Mouse (Mus musculus): Measurements from ENCODE around the gene Bola3. TPM values are rescaled to one million over a fixed set of nuclear protein-coding genes. Genes with fewer than 3 reads are reported as not detected.

Bola3 gene
- total and polyA plus RNA-seq, 2 experiments = 26.4 to 246 TPM

DNA sequence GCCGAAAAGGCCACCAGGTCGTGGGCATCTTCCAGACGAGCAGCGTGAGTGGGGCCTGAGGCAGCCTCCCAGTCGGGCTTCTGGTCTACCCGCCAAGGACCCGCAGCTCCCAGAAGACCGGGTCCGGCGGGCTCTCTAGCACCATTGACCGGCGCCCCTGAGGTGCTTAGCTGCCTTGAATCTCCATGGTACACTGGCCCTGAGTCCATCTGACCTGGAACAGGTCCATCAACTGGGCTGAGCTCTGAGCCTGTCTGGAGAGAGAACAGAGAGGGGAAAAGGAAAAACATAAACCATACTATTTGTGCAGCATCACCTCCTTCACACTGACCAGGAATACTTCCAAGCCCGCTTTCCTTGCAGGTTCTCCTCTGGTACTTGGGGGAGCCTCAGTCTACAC is 55.6 kb downstream of the Bola3 start:
- no peak overlapping the region for H3K9ac ChIP-seq (ENCODE audit: low read depth, low read length)
- WGBS = 98% methylated on average over 13 of the region's 13 CpGs
- peaks cover 6% of the 10 kb centered on the region; the same call in 1 of the 2 replicates for H3K79me2 ChIP-seq (ENCODE audit: control insufficient read depth, insufficient read depth, low read length)
- DNase-seq (ENCODE audit: extremely low read depth, low read depth, low spot score) = no peak
- H3K27me3 ChIP-seq (ENCODE audit: control insufficient read depth, insufficient read depth, low read length) = no peaks in the 10 kb centered on the region
- H3K4me3 ChIP-seq (ENCODE audit: insufficient read depth, low read depth, low read length) = no peak overlapping the region
- no peak overlapping the region for H3K27ac ChIP-seq (replicated peaks; ENCODE audit: insufficient read depth, low read depth, low read length)
- no peaks in the 10 kb centered on the region for H3K4me1 ChIP-seq (ENCODE audit: control insufficient read depth, insufficient read depth, low read length)
- TF ChIP-seq CTCF (IDR thresholded peaks at IDR 0.05; ENCODE audit: low read depth, low read length) (no peak), POLR2A (IDR thresholded peaks at IDR 0.05; ENCODE audit: extremely low read depth, insufficient read depth, low read length) (no peak)
- peaks cover 3% of the 10 kb centered on the region for H3K36me3 ChIP-seq (ENCODE audit: control insufficient read depth, insufficient read depth, low read length)

DNA sequence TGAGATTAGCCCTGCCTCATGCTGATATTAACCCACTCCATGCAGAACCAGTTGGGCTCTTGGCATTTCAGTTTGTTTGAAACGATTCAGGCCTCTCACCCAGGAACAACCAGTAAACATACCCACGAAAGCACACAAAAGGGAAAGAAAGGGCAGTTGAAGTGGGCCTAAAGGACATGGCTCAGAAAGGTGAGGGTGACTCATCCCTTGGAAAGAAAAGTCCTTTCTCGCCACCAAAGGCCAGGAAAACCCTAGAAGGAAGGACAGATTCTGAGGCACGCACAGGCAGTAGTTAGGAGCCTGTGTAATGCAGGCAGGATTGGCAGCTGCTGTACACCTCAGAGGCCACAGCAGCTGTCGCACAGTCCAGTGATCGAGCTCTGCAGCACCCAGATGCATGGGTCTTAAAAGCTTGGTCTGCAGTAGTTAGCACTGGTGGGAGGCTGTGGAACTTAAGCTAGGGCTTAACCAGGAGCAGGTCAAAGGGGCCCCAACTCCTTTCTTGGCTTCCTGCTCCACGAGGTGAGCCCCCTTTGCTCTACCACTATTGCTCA is 56.6 kb downstream of the Bola3 start:
- 84% methylated on average over 7 of the region's 7 CpGs for WGBS
- no peaks in the 10 kb centered on the region for H3K27me3 ChIP-seq (ENCODE audit: control insufficient read depth, insufficient read depth, low read length)
- H3K9ac ChIP-seq (ENCODE audit: low read depth, low read length) = no peak overlapping the region
- H3K36me3 ChIP-seq (ENCODE audit: control insufficient read depth, insufficient read depth, low read length) = peaks cover 3% of the 10 kb centered on the region
- no peak for DNase-seq (ENCODE audit: extremely low read depth, low read depth, low spot score)
- H3K27ac ChIP-seq (replicated peaks; ENCODE audit: insufficient read depth, low read depth, low read length) = no peak overlapping the region
- TF ChIP-seq CTCF (IDR thresholded peaks at IDR 0.05; ENCODE audit: low read depth, low read length) = no peak
- TF ChIP-seq POLR2A (IDR thresholded peaks at IDR 0.05; ENCODE audit: extremely low read depth, insufficient read depth, low read length) = no peak
- H3K4me1 ChIP-seq (ENCODE audit: control insufficient read depth, insufficient read depth, low read length) = peaks cover 4% of the 10 kb centered on the region; the same call in 1 of the 2 replicates
- peaks cover 10% of the 10 kb centered on the region; the same call in 1 of the 2 replicates for H3K79me2 ChIP-seq (ENCODE audit: control insufficient read depth, insufficient read depth, low read length)
- H3K4me3 ChIP-seq (ENCODE audit: insufficient read depth, low read depth, low read length) = no peak overlapping the region

DNA sequence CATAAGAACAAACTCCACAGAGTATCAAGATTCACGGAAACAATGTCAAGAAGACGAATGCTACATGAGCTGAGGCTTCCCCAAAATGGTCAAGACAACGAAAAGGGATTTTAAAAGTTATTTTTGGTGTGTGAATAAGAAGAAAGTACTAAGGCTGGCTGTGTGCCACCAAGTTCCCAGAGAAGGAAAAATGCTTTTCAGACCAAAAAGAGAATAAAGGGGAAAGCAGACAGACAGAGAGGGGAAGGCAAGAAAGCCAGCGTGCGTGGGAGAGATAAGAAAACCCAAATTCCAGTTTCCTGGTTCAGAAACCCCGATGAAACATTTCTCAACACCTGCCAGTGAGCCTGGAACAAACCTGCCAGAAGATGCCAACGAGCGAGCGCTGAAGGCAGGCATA is 59.6 kb downstream of the Bola3 start:
- H3K9ac ChIP-seq (ENCODE audit: low read depth, low read length) = no peak overlapping the region
- 73% methylated on average over 9 of the region's 9 CpGs for WGBS
- H3K27ac ChIP-seq (replicated peaks; ENCODE audit: insufficient read depth, low read depth, low read length) = no peak overlapping the region
- peaks cover 22% of the 10 kb centered on the region; the same call in 1 of the 2 replicates for H3K79me2 ChIP-seq (ENCODE audit: control insufficient read depth, insufficient read depth, low read length)
- no peak for DNase-seq (ENCODE audit: extremely low read depth, low read depth, low spot score)
- H3K36me3 ChIP-seq (ENCODE audit: control insufficient read depth, insufficient read depth, low read length) = no peaks in the 10 kb centered on the region; the same call in 1 of the 2 replicates
- H3K4me1 ChIP-seq (ENCODE audit: control insufficient read depth, insufficient read depth, low read length) = peaks cover 13% of the 10 kb centered on the region; the same call in 1 of the 2 replicates
- no peaks in the 10 kb centered on the region for H3K27me3 ChIP-seq (ENCODE audit: control insufficient read depth, insufficient read depth, low read length)
- TF ChIP-seq POLR2A (IDR thresholded peaks at IDR 0.05; ENCODE audit: extremely low read depth, insufficient read depth, low read length) = no peak
- TF ChIP-seq CTCF (IDR thresholded peaks at IDR 0.05; ENCODE audit: low read depth, low read length) = no peak
- H3K4me3 ChIP-seq (ENCODE audit: insufficient read depth, low read depth, low read length) = no peak overlapping the region

Other genes with a start within 250 kb of the Bola3 start
- gene Ccdc142, start 247.5 kb upstream of the Bola3 start, total RNA-seq (2014; rRNA removed) = 3.0 and 3.4 TPM in 2 replicates
- gene Ccdc142, start 247.5 kb upstream of the Bola3 start, polyA plus RNA-seq (2012; rRNA removed) = 4.2 and 5.4 TPM in 2 replicates
- gene Gm42688, start 247.5 kb upstream of the Bola3 start, total RNA-seq (2014; rRNA removed) = 1.4 and 1.8 TPM in 2 replicates
- 2.0 and 2.5 TPM in 2 replicates for gene Gm42688, start 247.5 kb upstream of the Bola3 start, polyA plus RNA-seq (2012; rRNA removed)
- 66.0 and 78.2 TPM in 2 replicates for gene Mrpl53, start 240.1 kb upstream of the Bola3 start, total RNA-seq (2014; rRNA removed)
- gene Mrpl53, start 240.1 kb upstream of the Bola3 start, polyA plus RNA-seq (2012; rRNA removed) = 73.8 and 80.0 TPM in 2 replicates
- gene Mogs, start 233.7 kb upstream of the Bola3 start, total RNA-seq (2014; rRNA removed) = 28.2 and 38.7 TPM in 2 replicates
- gene Mogs, start 233.7 kb upstream of the Bola3 start, polyA plus RNA-seq (2012; rRNA removed) = 51.3 and 66.1 TPM in 2 replicates
- gene Wbp1, start 227.6 kb upstream of the Bola3 start, total RNA-seq (2014; rRNA removed) = 39.5 and 48.3 TPM in 2 replicates
- gene Wbp1, start 227.6 kb upstream of the Bola3 start, polyA plus RNA-seq (2012; rRNA removed) = 85.1 and 112 TPM in 2 replicates
- gene Ino80b, start 223.7 kb upstream of the Bola3 start, total RNA-seq (2014; rRNA removed) = 9.5 and 10.3 TPM in 2 replicates
- 23.8 and 26.5 TPM in 2 replicates for gene Ino80b, start 223.7 kb upstream of the Bola3 start, polyA plus RNA-seq (2012; rRNA removed)
- 4.7 and 6.9 TPM in 2 replicates for gene Rtkn, start 213.7 kb upstream of the Bola3 start, total RNA-seq (2014; rRNA removed)
- gene Rtkn, start 213.7 kb upstream of the Bola3 start, polyA plus RNA-seq (2012; rRNA removed) = 12.2 and 17.4 TPM in 2 replicates
- gene Wdr54, start 192.8 kb upstream of the Bola3 start, total RNA-seq (2014; rRNA removed) = 0.13 and 0.28 TPM in 2 replicates
- 1.7 and 2.4 TPM in 2 replicates for gene Wdr54, start 192.8 kb upstream of the Bola3 start, polyA plus RNA-seq (2012; rRNA removed)
- 0.09 and 0.13 TPM in 2 replicates for gene 1700003E16Rik, start 192.7 kb upstream of the Bola3 start, total RNA-seq (2014; rRNA removed)
- 0.22 and 0.29 TPM in 2 replicates for gene 1700003E16Rik, start 192.7 kb upstream of the Bola3 start, polyA plus RNA-seq (2012; rRNA removed)
- gene Dctn1, start 183.2 kb upstream of the Bola3 start, total RNA-seq (2014; rRNA removed) = 13.5 and 17.1 TPM in 2 replicates
- gene Dctn1, start 183.2 kb upstream of the Bola3 start, polyA plus RNA-seq (2012; rRNA removed) = 27.4 and 36.0 TPM in 2 replicates
- under 0.01 and 0.07 TPM in 2 replicates for gene Slc4a5, start 129.3 kb upstream of the Bola3 start, total RNA-seq (2014; rRNA removed)
- gene Slc4a5, start 129.3 kb upstream of the Bola3 start, polyA plus RNA-seq (2012; rRNA removed) = 0.28 TPM in 1 of 2 replicates, not detected in the other
- 0.83 and 1.6 TPM in 2 replicates for gene Mthfd2, start 23.2 kb upstream of the Bola3 start, total RNA-seq (2014; rRNA removed)
- gene Mthfd2, start 23.2 kb upstream of the Bola3 start, polyA plus RNA-seq (2012; rRNA removed) = 0.98 and 1.1 TPM in 2 replicates
- 35.2 and 40.4 TPM in 2 replicates for gene Mob1a, start 23.1 kb upstream of the Bola3 start, total RNA-seq (2014; rRNA removed)
- gene Mob1a, start 23.1 kb upstream of the Bola3 start, polyA plus RNA-seq (2012; rRNA removed) = 11.6 and 11.9 TPM in 2 replicates
- gene Tet3, start 109.9 kb downstream of the Bola3 start, total RNA-seq (2014; rRNA removed) = 4.6 and 6.6 TPM in 2 replicates
- gene Tet3, start 109.9 kb downstream of the Bola3 start, polyA plus RNA-seq (2012; rRNA removed) = 3.5 and 4.5 TPM in 2 replicates
- 17.4 and 21.8 TPM in 2 replicates for gene Dguok, start 157.8 kb downstream of the Bola3 start, total RNA-seq (2014; rRNA removed)
- 23.5 and 24.9 TPM in 2 replicates for gene Dguok, start 157.8 kb downstream of the Bola3 start, polyA plus RNA-seq (2012; rRNA removed)
- 0.28 and 0.40 TPM in 2 replicates for gene Actg2, start 187.1 kb downstream of the Bola3 start, total RNA-seq (2014; rRNA removed)
- gene Actg2, start 187.1 kb downstream of the Bola3 start, polyA plus RNA-seq (2012; rRNA removed) = 1.1 and 1.2 TPM in 2 replicates
- gene Stambp, start 223.6 kb downstream of the Bola3 start, total RNA-seq (2014; rRNA removed) = 7.4 and 9.3 TPM in 2 replicates
- gene Stambp, start 223.6 kb downstream of the Bola3 start, polyA plus RNA-seq (2012; rRNA removed) = 5.8 and 6.9 TPM in 2 replicates